Mouse (Mus musculus): ENCODE measurements around the gene Gm3409.
"Not testable (repeated sequence)": the region's sequence is repeated elsewhere in the genome, so short reads cannot be mapped to it uniquely, and the experiment has no call there.

DNA sequence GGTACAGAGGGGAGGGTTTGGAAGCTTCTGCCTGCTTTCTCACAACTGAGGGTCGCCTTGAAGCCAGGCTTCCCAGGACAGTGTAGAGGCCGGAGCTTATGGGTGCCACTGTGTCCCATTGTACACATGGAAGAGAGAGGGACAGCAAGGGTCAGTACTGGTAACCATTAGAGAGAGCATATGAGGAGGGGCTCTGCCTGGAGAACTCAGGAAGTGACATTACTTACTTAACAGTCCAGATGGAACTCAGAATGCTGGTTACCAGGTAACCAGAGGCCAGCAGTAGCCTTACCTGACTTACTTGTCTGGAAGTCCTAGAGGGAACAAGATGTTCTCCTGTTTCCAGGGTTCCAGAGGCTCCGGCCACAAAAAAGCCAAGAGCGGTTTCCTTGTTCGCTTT, 46.4 kb upstream of the Gm3409 start, which contains the start of gene Gm6370:
- TF ChIP-seq CTCF (IDR thresholded peaks at IDR 0.05; ENCODE audit: borderline replicate concordance, extremely low read depth, insufficient read depth, insufficient read length); POLR2A (IDR thresholded peaks at IDR 0.05; ENCODE audit: borderline replicate concordance, extremely low read depth, insufficient read depth, insufficient read length, poor library complexity, severe bottlenecking): not testable (repeated sequence)
